Mouse (Mus musculus) MEL (cell line): ENCODE results near the gene Ccm2. TPM values are rescaled to one million over a fixed set of nuclear protein-coding genes. Genes with fewer than 3 reads are reported as not detected.

Experiments used
- DNase-seq: peaks from one replicate; pipeline ENCODE4 v3.0.0; 2011; ENCODE audit warnings: low read depth, low spot score
- H3K27ac ChIP-seq: 2 replicates; pipeline ENCODE4 v1.5.1; 2012; ENCODE audit warnings: low read depth, mild to moderate bottlenecking, control low read depth, low read length, moderate library complexity; ENCODE audit not compliant: control insufficient read depth
- H3K27me3 ChIP-seq, 2 experiments: fragments of 150-350 bp in 1 of 2; sonication (generic) in 1 of 2; 2 replicates each; pipeline ENCODE4 v1.6.1; 2012; ENCODE audit warnings: low read length in 2 of 2, mild to moderate bottlenecking in 2 of 2, improper control_type of control experiment in 1 of 2, moderate library complexity in 1 of 2; ENCODE audit not compliant: insufficient read depth in 2 of 2, control insufficient read depth in 1 of 2
- H3K36me3 ChIP-seq, 2 experiments: 2 replicates each; pipeline ENCODE4 v1.6.1; 2012 to 2014; ENCODE audit warnings: low read length in 2 of 2, improper control_type of control experiment in 1 of 2, inconsistent platforms in 1 of 2, mild to moderate bottlenecking in 1 of 2; ENCODE audit not compliant: insufficient read depth in 2 of 2, control insufficient read depth in 1 of 2
- H3K4me1 ChIP-seq, 2 experiments: fragments of 150-350 bp in 1 of 2; sonication (generic) in 1 of 2; 2 replicates each; pipeline ENCODE4 v1.6.1; 2012; ENCODE audit warnings: low read length in 2 of 2, improper control_type of control experiment in 1 of 2, mild to moderate bottlenecking in 1 of 2; ENCODE audit not compliant: insufficient read depth in 2 of 2, control insufficient read depth in 1 of 2
- H3K4me3 ChIP-seq, 2 experiments: fragments of 150-350 bp in 1 of 2; sonication (generic) in 1 of 2; 2 replicates each; pipeline ENCODE4 v1.5.1; 2012; ENCODE audit warnings: low read depth in 2 of 2, low read length in 2 of 2, mild to moderate bottlenecking in 2 of 2, moderate library complexity in 2 of 2, control low read depth in 1 of 2, improper control_type of control experiment in 1 of 2; ENCODE audit not compliant: control insufficient read depth in 1 of 2, insufficient read depth in 1 of 2
- H3K79me2 ChIP-seq: 2 replicates; pipeline ENCODE4 v1.6.1; 2012; ENCODE audit warnings: mild to moderate bottlenecking, low read length, moderate library complexity; ENCODE audit not compliant: control insufficient read depth, poor library complexity, insufficient read depth
- H3K9ac ChIP-seq: 2 replicates; pipeline ENCODE4 v1.6.1; 2012; ENCODE audit warnings: low read depth, mild to moderate bottlenecking, control low read depth, low read length, moderate library complexity; ENCODE audit not compliant: control insufficient read depth, poor library complexity, severe bottlenecking
- H3K9me3 ChIP-seq: fragments of 150-350 bp; sonication (generic); replicated peaks from 2 replicates; pipeline ENCODE4 v1.6.1; 2012; ENCODE audit warnings: mild to moderate bottlenecking, low read length, improper control_type of control experiment, moderate library complexity; ENCODE audit not compliant: insufficient read depth
- BHLHE40 ChIP-seq: IDR thresholded peaks from 2 replicates; pipeline ENCODE4 v1.6.1; 2012; ENCODE audit warnings: low read depth, mild to moderate bottlenecking, inconsistent platforms, low read length, improper control_type of control experiment, borderline replicate concordance
- CHD1 ChIP-seq: IDR thresholded peaks from 2 replicates; pipeline ENCODE4 v1.6.1; 2012; ENCODE audit warnings: low read depth, mild to moderate bottlenecking, inconsistent platforms, low read length, improper control_type of control experiment
- ETS1 ChIP-seq: IDR thresholded peaks from 2 replicates; pipeline ENCODE4 v1.6.1; 2012; ENCODE audit warnings: low read depth, mild to moderate bottlenecking, inconsistent platforms, low read length, improper control_type of control experiment, moderate library complexity
- GABPA ChIP-seq: IDR thresholded peaks from 2 replicates; pipeline ENCODE4 v1.6.1; 2012; ENCODE audit warnings: low read depth, mild to moderate bottlenecking, inconsistent platforms, low read length, improper control_type of control experiment, moderate library complexity
- GATA1 ChIP-seq: IDR thresholded peaks from 2 replicates; pipeline ENCODE4 v1.6.1; 2011; ENCODE audit warnings: low read depth, low read length, improper control_type of control experiment
- MAX ChIP-seq: IDR thresholded peaks from 2 replicates; pipeline ENCODE4 v1.6.1; 2011; ENCODE audit warnings: low read length, improper control_type of control experiment
- MAZ ChIP-seq: IDR thresholded peaks from 2 replicates; pipeline ENCODE4 v1.6.1; 2012; ENCODE audit warnings: low read depth, mild to moderate bottlenecking, inconsistent platforms, low read length, improper control_type of control experiment
- MXI1 ChIP-seq: IDR thresholded peaks from 2 replicates; pipeline ENCODE4 v1.6.1; 2011; ENCODE audit warnings: mild to moderate bottlenecking, low read depth, low read length, improper control_type of control experiment
- MYB ChIP-seq: IDR thresholded peaks from 2 replicates; pipeline ENCODE4 v1.6.1; 2011; ENCODE audit warnings: mild to moderate bottlenecking, low read depth, low read length, improper control_type of control experiment
- NRF1 ChIP-seq: IDR thresholded peaks from 2 replicates; pipeline ENCODE4 v1.6.1; 2014; ENCODE audit warnings: low read depth, mild to moderate bottlenecking, inconsistent platforms, low read length, improper control_type of control experiment, moderate library complexity; ENCODE audit not compliant: poor library complexity, insufficient read depth, severe bottlenecking
- POLR2A ChIP-seq, 2 experiments: IDR thresholded peaks; 2 replicates each; pipeline ENCODE4 v1.6.1; 2011 to 2012; ENCODE audit warnings: low read length in 2 of 2, mild to moderate bottlenecking in 2 of 2, control low read depth in 1 of 2, improper control_type of control experiment in 1 of 2, low read depth in 1 of 2, moderate library complexity in 1 of 2; ENCODE audit not compliant: control insufficient read depth in 1 of 2, insufficient read depth in 1 of 2, poor library complexity in 1 of 2
- POLR2AphosphoS2 ChIP-seq: IDR thresholded peaks from 2 replicates; pipeline ENCODE4 v1.6.1; 2011; ENCODE audit warnings: low read length, improper control_type of control experiment
- POLR2AphosphoS5 ChIP-seq: IDR thresholded peaks from 2 replicates; pipeline ENCODE4 v1.6.1; 2012; ENCODE audit warnings: low read depth, borderline replicate concordance, mild to moderate bottlenecking, inconsistent platforms, low read length, moderate library complexity, mixed read lengths
- RAD21 ChIP-seq: IDR thresholded peaks from 2 replicates; pipeline ENCODE4 v1.6.1; 2011; ENCODE audit warnings: mild to moderate bottlenecking, low read depth, low read length, improper control_type of control experiment
- SIN3A ChIP-seq: IDR thresholded peaks from 2 replicates; pipeline ENCODE4 v1.6.1; 2012; ENCODE audit warnings: low read length, improper control_type of control experiment, inconsistent platforms
- SMC3 ChIP-seq: IDR thresholded peaks from 2 replicates; pipeline ENCODE4 v1.6.1; 2011; ENCODE audit warnings: low read depth, low read length, improper control_type of control experiment
- TBP ChIP-seq: IDR thresholded peaks from 2 replicates; pipeline ENCODE4 v1.8.0; 2011; ENCODE audit warnings: low read depth, low read length, improper control_type of control experiment
- USF1 ChIP-seq: IDR thresholded peaks from 2 replicates; pipeline ENCODE4 v1.6.1; 2014; ENCODE audit warnings: low read depth, mild to moderate bottlenecking, inconsistent platforms, low read length, improper control_type of control experiment, moderate library complexity
- USF2 ChIP-seq, 2 experiments: IDR thresholded peaks; 2 replicates each; pipeline ENCODE4 v1.6.1; 2011 to 2012; ENCODE audit warnings: improper control_type of control experiment in 2 of 2, low read length in 2 of 2, borderline replicate concordance in 1 of 2, inconsistent platforms in 1 of 2, low read depth in 1 of 2, mild to moderate bottlenecking in 1 of 2; ENCODE audit not compliant: insufficient read depth in 1 of 2
- ZC3H11A ChIP-seq: IDR thresholded peaks from 2 replicates; pipeline ENCODE4 v1.6.1; 2012; ENCODE audit warnings: low read depth, mild to moderate bottlenecking, inconsistent platforms, low read length, improper control_type of control experiment
- ZKSCAN1 ChIP-seq: IDR thresholded peaks from 2 replicates; pipeline ENCODE4 v1.6.1; 2012; ENCODE audit warnings: low read depth, mild to moderate bottlenecking, inconsistent platforms, low read length, improper control_type of control experiment, moderate library complexity
- ZMIZ1 ChIP-seq: IDR thresholded peaks from 2 replicates; pipeline ENCODE4 v1.6.1; 2012; ENCODE audit warnings: low read depth, mild to moderate bottlenecking, inconsistent platforms, low read length, improper control_type of control experiment, moderate library complexity
- ZNF384 ChIP-seq: IDR thresholded peaks from 2 replicates; pipeline ENCODE4 v1.6.1; 2012; ENCODE audit warnings: low read depth, mild to moderate bottlenecking, inconsistent platforms, low read length, improper control_type of control experiment
- polyA plus RNA-seq, 2 experiments: library from polyadenylated mRNA; stranded (reverse) in 1 of 2; unstranded in 1 of 2; fragments of >175 nt in 1 of 2; fragments of >200 nt in 1 of 2; gene quantifications; 2 replicates each; pipeline versions ENCODE4 v1.2.1 to v1.2.4; 2012; ENCODE audit warnings: low replicate concordance in 2 of 2, low read depth in 1 of 2; ENCODE audit not compliant: insufficient read length in 2 of 2, insufficient read depth in 1 of 2, missing spikeins in 1 of 2
- total RNA-seq: library from RNA; depleted of rRNA; stranded (reverse); fragments of 300-350 nt; gene quantifications from 2 replicates; pipeline ENCODE4 v1.2.3, GENCODE M21; 2012

Ccm2 gene
- total and polyA plus RNA-seq, 3 experiments: 49.2 to 66.4 TPM; not detected in 1

- H3K4me3 ChIP-seq: no peak overlapping the region
- peak; percentile 52 for DNase-seq
- no peaks in the 10 kb centered on the region for H3K27me3 ChIP-seq
- no peaks in the 10 kb centered on the region for H3K9me3 ChIP-seq
- peaks cover 5% of the 10 kb centered on the region; the same call in 1 of the 2 replicates for H3K79me2 ChIP-seq
- no peak overlapping the region for H3K9ac ChIP-seq
- H3K36me3 ChIP-seq: peaks cover 0 to 22% of the 10 kb centered on the region in 2 experiments; a peak in 2 of 4 replicates
- TF ChIP-seq BHLHE40: no peak
- TF ChIP-seq POLR2A (IDR thresholded peaks at IDR 0.05; ENCODE audit: control insufficient read depth in 1 of 2, insufficient read depth in 1 of 2, low read depth in 1 of 2, low read length in 2 of 2, poor library complexity in 1 of 2): peak in 1 of 2 experiments; percentile 53; a peak in 1 of 4 replicates
- no peak for TF ChIP-seq RAD21
- no peak for TF ChIP-seq ZKSCAN1
- no peak for TF ChIP-seq MAX
- TF ChIP-seq USF1: no peak
- TF ChIP-seq CHD1: no peak
- TF ChIP-seq MYB: no peak
- TF ChIP-seq USF2 (IDR thresholded peaks at IDR 0.05; ENCODE audit: borderline replicate concordance in 1 of 2, insufficient read depth in 1 of 2, low read depth in 1 of 2, low read length in 2 of 2): no peak
- TF ChIP-seq MAZ: no peak
- TF ChIP-seq ZC3H11A: no peak
- 0 out of 2 replicates have a peak, but pooled peaks have one; percentile 10 for TF ChIP-seq TBP
- 0 out of 2 replicates have a peak, but pooled peaks have one; percentile 51 for TF ChIP-seq POLR2AphosphoS5
- TF ChIP-seq ZMIZ1: no peak
- no peak for TF ChIP-seq MXI1
- TF ChIP-seq NRF1: no peak
- no peak for TF ChIP-seq SMC3
- TF ChIP-seq POLR2AphosphoS2: peak; percentile 86
- TF ChIP-seq SIN3A: no peak
- TF ChIP-seq ZNF384: no peak
- no peak for TF ChIP-seq GABPA
- no peak for TF ChIP-seq GATA1
- TF ChIP-seq ETS1: no peak
- no peaks in the 10 kb centered on the region for H3K4me1 ChIP-seq
- no peak overlapping the region for H3K27ac ChIP-seq
Observed at GRCm38 (mm10) chr11:6615250-6616205, 68.8 kb downstream of the Ccm2 start.
